Mouse (Mus musculus) embryonic facial prominence, embryonic 15.5 days (tissue): Measurements from ENCODE around the gene Sox5. TPM values are rescaled to one million over a fixed set of nuclear protein-coding genes. Genes with fewer than 3 reads are reported as not detected.

Source experiments
- ATAC-seq: fragments of 200-750 bp; cut with Nextera tagmentation; 2 replicates; pipeline ENCODE4 v1.8.0; 2017; ENCODE audit warnings: low read depth, moderate TSS enrichment; ENCODE audit not compliant: insufficient number of reproducible peaks, low FRiP score, low TSS enrichment
- H3K27ac ChIP-seq: fragments of 300-500 bp; sonication (generic); replicated peaks from 2 replicates; pipeline ENCODE4 v1.5.1; 2015; ENCODE audit warnings: mild to moderate bottlenecking, inconsistent platforms
- H3K27me3 ChIP-seq: fragments of 300-500 bp; sonication (generic); 2 replicates; pipeline ENCODE4 v1.6.1; 2015; ENCODE audit warnings: inconsistent platforms
- H3K36me3 ChIP-seq: fragments of 300-500 bp; sonication (generic); 2 replicates; pipeline ENCODE4 v1.6.1; 2015; ENCODE audit warnings: mild to moderate bottlenecking, inconsistent platforms
- H3K4me1 ChIP-seq: fragments of 300-500 bp; sonication (generic); 2 replicates; pipeline ENCODE4 v1.6.1; 2015; ENCODE audit warnings: inconsistent platforms
- H3K4me2 ChIP-seq: fragments of 300-500 bp; sonication (generic); replicated peaks from 2 replicates; pipeline ENCODE4 v1.6.1; 2015; ENCODE audit warnings: mild to moderate bottlenecking, inconsistent platforms
- H3K4me3 ChIP-seq: fragments of 300-500 bp; sonication (generic); replicated peaks from 2 replicates; pipeline ENCODE4 v1.5.1; 2015; ENCODE audit warnings: mild to moderate bottlenecking, inconsistent platforms
- H3K9ac ChIP-seq: fragments of 300-500 bp; sonication (generic); 2 replicates; pipeline ENCODE4 v1.6.1; 2015; ENCODE audit warnings: inconsistent platforms
- H3K9me3 ChIP-seq: fragments of 300-500 bp; sonication (generic); replicated peaks from 2 replicates; pipeline ENCODE4 v1.6.1; 2016; ENCODE audit warnings: inconsistent platforms
- WGBS: fragments of 180-500 bp; shearing (Covaris S2); methylation state at CpG from one replicate; pipeline ENCODE4 v1.1.7; 2015; 5-methylcytosine and 5-hydroxymethylcytosine counted together
- polyA plus RNA-seq: library from polyadenylated mRNA; unstranded; fragments of >200 nt; fragmentation: Nextera tagmentation; extraction: Ambion mirVana; gene quantifications from 2 replicates; pipeline ENCODE4 v1.2.1, GENCODE M21; 2015

Gene Sox5
- polyA plus RNA-seq, 1 experiment from 2014 or later: 20.5 TPM

DNA sequence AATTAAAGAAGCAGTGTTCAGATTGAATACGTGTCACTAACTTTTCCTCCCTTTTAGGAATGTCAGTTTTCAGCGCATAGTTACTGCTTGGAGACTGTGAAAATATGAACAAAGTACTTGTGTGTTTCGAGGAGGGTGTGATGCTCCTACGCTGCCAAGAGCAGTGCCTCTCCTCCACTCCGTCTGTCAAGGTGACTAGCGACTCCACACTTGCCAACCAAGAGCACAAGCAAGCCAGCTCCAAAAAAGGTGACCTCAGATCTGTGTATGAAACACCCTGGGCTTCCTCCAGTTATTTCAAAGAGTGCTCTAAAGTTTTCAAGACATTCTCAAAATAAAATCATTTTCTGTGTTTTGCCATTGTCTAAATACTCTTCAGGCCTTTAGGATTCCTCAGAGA, 271.6 kb downstream of the Sox5 start:
- ATAC-seq: no peak
- H3K27ac ChIP-seq: no peak overlapping the region
- no peak overlapping the region for H3K9ac ChIP-seq
- WGBS: 86% methylated on average over 6 of the region's 6 CpGs
- no peak overlapping the region for H3K4me2 ChIP-seq
- H3K9me3 ChIP-seq: no peaks in the 10 kb centered on the region
- no peaks in the 10 kb centered on the region for H3K27me3 ChIP-seq
- H3K4me3 ChIP-seq: no peak overlapping the region
- no peaks in the 10 kb centered on the region for H3K36me3 ChIP-seq
- peaks cover 5% of the 10 kb centered on the region; the same call in 1 of the 2 replicates for H3K4me1 ChIP-seq

DNA sequence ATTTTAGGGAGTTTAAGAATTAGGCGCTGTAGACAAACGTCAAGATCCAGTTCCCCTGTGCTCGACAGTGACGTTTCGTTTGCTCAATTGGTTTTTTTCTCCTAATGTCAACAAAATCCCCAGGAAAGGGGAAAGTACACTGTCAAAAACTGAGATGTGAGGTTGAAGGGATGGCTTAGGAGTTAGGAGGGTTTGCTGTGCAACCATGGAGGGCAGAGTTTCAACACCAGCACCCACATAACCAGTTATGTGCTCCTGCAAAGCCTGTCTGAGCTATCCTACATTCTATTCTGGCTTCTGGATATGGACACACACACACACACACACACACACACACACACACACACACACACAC, 277.6 kb downstream of the Sox5 start:
- H3K4me3 ChIP-seq: no peak overlapping the region
- H3K36me3 ChIP-seq: no peaks in the 10 kb centered on the region
- no peaks in the 10 kb centered on the region for H3K9me3 ChIP-seq
- no peak overlapping the region for H3K4me2 ChIP-seq
- no peaks in the 10 kb centered on the region for H3K4me1 ChIP-seq
- H3K9ac ChIP-seq: no peak overlapping the region
- WGBS: 70% methylated on average over 5 of the region's 5 CpGs
- H3K27me3 ChIP-seq: no peaks in the 10 kb centered on the region
- no peak overlapping the region for H3K27ac ChIP-seq
- ATAC-seq: no peak

DNA sequence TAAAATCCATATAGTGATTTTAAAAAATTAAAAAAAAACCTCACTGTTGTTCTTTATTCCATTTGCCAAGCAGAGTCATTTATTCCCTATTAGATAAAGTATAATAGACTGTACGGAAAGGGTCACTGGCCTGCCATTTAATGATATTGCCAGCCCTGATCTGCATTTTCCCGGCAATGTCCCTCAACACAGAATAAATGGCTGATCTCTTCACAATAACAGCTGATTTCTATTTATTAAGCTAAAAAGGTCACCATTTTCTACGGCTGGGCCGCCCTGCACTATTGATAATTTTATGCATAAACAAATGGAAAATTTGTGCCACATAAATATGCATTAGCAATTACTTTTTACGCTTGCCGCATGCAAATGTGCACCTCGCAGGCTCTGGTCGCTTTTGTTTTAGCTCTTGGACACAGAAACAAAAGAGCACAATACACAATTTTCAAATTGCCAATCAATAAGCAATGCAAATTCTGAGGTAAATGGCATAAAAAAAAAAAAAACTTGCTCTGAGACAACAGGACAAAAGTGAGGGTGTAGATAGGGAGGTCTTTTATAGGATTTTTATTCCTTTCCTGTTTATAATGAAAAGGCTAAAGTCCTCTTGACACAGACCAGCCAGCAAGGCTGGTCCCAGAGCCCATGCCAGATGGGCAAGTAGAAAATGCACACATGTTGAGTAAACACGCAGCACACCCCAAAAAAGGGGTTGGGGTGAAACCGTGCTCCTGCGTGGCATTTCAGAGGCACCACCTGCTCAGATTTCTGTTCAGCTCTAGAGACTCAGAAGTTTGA, 278.2 kb downstream of the Sox5 start:
- Histone ChIP-seq H3K9me3 (no peaks in the 10 kb centered on the region), H3K9ac (no peak overlapping the region), H3K4me3 (no peak overlapping the region), H3K4me2 (no peak overlapping the region), H3K4me1 (no peaks in the 10 kb centered on the region), H3K36me3 (no peaks in the 10 kb centered on the region), H3K27me3 (no peaks in the 10 kb centered on the region), H3K27ac (no peak overlapping the region)
- no peak for ATAC-seq
- WGBS: 79% methylated on average over 11 of the region's 11 CpGs

DNA sequence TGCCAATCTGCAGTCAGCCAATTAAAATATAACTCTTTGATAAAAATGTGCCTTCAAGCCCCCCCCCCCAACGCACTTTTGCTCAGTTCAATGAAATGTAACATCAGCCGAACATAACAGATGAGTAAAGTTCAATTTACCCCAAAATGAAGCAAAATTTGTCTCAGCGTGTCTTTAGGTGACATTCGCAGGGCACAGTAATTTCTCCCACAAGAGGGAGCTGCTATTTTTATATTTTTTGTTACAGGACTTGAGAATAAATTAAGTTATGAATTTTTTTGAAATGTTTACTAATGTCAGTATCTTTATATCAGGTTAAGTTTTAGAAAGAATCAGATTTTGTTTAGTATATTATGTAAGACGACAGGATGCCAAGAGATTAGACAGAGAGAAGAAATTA, 280.3 kb downstream of the Sox5 start:
- Histone ChIP-seq H3K36me3 (no peaks in the 10 kb centered on the region), H3K27me3 (no peaks in the 10 kb centered on the region), H3K9ac (no peak overlapping the region), H3K4me1 (no peaks in the 10 kb centered on the region), H3K4me2 (no peak overlapping the region), H3K4me3 (no peak overlapping the region), H3K9me3 (no peaks in the 10 kb centered on the region), H3K27ac (no peak overlapping the region)
- no peak for ATAC-seq
- WGBS: 77% methylated on average over 5 of the region's 5 CpGs

DNA sequence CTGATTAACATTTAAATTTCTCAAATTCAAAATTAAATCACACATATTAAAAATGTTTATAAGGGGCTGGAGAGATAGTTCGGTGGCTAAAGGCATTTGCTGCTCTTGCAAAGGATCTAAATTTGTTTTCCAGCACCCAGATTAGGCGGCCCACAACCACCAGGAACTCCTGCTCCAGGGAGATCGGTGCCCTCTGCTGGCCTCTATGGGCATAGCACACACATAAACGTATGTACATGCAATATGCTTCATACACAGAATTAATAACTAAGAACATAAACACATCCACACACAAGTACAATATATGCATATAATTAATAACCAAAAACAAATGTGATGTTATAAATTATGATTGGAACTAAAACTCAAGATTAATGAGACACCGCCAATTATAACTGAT, 283.6 kb downstream of the Sox5 start:
- Histone ChIP-seq H3K4me2 (no peak overlapping the region), H3K9me3 (no peaks in the 10 kb centered on the region), H3K9ac (no peak overlapping the region), H3K27me3 (no peaks in the 10 kb centered on the region), H3K4me3 (no peak overlapping the region), H3K27ac (no peak overlapping the region), H3K36me3 (no peaks in the 10 kb centered on the region), H3K4me1 (no peaks in the 10 kb centered on the region)
- ATAC-seq: no peak
- WGBS: 93% methylated on average over 5 of the region's 5 CpGs

DNA sequence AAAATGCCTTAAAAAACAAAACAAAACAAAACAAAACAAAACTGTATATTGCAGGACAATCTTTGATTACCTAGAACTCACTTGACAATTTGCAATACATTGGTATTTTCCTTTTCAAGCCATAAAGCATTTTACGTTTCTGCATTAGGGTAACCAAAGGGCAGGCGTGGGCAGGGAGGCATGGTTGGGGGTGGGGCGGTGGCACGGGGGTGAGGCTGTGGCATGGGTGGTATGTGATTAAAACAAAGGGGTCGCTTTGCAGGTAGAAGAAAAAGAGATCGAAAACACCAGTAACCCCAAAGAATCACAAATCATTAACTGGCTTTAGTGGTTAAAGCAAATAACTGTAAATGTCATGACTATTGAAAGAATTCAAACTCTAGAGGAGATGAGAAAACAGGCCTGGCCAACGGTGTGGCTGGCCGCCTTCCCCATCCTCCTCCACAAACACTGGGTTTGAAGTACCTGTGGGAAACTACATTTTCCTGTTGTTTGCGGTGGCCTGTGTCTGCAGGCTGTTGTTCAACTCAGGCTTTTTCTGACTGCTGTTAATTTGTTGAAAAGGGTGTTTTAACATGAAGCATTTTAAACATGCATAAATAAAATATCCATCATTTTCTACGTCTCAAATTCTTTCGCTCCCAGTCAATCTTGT, 289.9 kb downstream of the Sox5 start:
- Histone ChIP-seq H3K27ac (no peak overlapping the region), H3K9ac (no peak overlapping the region), H3K36me3 (no peaks in the 10 kb centered on the region), H3K4me1 (no peaks in the 10 kb centered on the region), H3K4me3 (no peak overlapping the region), H3K9me3 (0 out of 2 replicates have a peak, but pooled peaks cover 3% of the 10 kb centered on the region), H3K4me2 (no peak overlapping the region), H3K27me3 (no peaks in the 10 kb centered on the region)
- WGBS: 74% methylated on average over 11 of the region's 11 CpGs
- no peak for ATAC-seq

DNA sequence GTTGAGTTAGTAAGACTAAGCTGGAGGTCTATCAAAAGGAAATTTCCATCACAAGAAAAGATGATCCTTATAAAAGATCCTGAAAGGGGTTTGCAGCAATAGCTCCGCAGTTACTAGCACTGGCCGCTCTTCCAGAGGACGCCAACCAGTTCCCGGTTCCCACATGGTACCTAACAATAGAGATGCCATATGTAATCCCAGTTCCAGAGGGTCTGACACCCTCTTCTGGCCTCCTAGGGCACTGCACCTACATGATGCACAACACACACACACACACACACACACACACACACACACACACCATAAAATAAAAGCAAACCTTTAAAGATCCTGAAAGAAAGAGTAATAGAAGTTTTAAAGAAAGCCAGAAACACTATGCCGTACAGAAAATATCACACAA, 290.9 kb downstream of the Sox5 start:
- ATAC-seq: no peak
- no peak overlapping the region for H3K27ac ChIP-seq
- no peak overlapping the region for H3K4me3 ChIP-seq
- no peak overlapping the region for H3K9ac ChIP-seq
- WGBS: 96% methylated on average over 5 of the region's 5 CpGs
- H3K4me2 ChIP-seq: no peak overlapping the region
- H3K9me3 ChIP-seq: peaks cover 8% of the 10 kb centered on the region; the same call in 1 of the 2 replicates
- H3K36me3 ChIP-seq: no peaks in the 10 kb centered on the region
- H3K27me3 ChIP-seq: no peaks in the 10 kb centered on the region
- H3K4me1 ChIP-seq: no peaks in the 10 kb centered on the region

DNA sequence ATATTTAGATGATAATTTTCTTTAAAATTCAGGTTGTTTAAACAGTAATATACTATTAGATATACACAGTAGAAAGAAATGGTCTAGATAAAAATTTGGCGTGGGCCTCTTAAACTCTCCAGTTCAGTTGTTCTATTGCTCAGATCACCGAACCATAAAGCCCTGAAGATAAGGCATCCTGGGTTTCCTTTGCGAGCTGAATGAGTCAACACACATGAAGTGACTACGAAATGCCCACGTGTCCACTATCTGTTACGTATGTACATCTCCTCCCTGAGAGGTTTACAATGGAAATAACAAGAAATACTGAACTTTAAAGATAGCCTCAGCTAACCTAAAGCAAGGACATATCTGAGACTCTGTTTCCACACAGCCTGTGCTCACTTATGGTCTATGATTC, 296.2 kb downstream of the Sox5 start:
- WGBS: 95% methylated on average over 6 of the region's 6 CpGs
- no peak for ATAC-seq

DNA sequence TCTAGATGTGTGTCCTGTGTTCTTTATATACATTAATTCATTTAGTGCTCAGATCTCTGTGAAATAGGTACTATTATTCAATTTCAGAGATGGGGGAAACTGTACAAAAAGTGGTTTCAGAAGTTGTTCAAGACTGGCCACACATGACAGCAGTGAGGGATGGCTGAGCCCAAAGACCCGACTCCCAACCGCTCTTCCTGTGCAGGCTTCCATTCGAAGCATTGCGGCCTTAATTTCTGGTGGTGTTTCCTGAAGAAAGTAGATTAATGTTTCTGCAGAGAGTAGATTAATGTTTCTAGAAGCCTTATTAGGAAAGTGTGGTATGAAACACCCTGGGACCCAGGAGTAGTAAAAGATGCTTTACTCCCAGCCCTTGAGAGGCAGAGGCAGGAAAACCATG, 298.6 kb downstream of the Sox5 start:
- Histone ChIP-seq H3K36me3 (no peaks in the 10 kb centered on the region), H3K4me3 (no peak overlapping the region), H3K9ac (no peak overlapping the region), H3K4me1 (no peaks in the 10 kb centered on the region), H3K4me2 (no peak overlapping the region), H3K27me3 (no peaks in the 10 kb centered on the region), H3K27ac (no peak overlapping the region), H3K9me3 (peaks cover 8% of the 10 kb centered on the region; the same call in 1 of the 2 replicates)
- WGBS: 90% methylated on average over 4 of the region's 4 CpGs
- ATAC-seq: no peak

More for the DNA sequence above, 296.2 kb downstream of the Sox5 start:
- Histone ChIP-seq H3K4me1 (no peaks in the 10 kb centered on the region), H3K36me3 (no peaks in the 10 kb centered on the region), H3K27me3 (no peaks in the 10 kb centered on the region), H3K4me3 (no peak overlapping the region), H3K27ac (no peak overlapping the region), H3K9me3 (peaks cover 8% of the 10 kb centered on the region; the same call in 1 of the 2 replicates), H3K4me2 (no peak overlapping the region), H3K9ac (no peak overlapping the region)

DNA sequence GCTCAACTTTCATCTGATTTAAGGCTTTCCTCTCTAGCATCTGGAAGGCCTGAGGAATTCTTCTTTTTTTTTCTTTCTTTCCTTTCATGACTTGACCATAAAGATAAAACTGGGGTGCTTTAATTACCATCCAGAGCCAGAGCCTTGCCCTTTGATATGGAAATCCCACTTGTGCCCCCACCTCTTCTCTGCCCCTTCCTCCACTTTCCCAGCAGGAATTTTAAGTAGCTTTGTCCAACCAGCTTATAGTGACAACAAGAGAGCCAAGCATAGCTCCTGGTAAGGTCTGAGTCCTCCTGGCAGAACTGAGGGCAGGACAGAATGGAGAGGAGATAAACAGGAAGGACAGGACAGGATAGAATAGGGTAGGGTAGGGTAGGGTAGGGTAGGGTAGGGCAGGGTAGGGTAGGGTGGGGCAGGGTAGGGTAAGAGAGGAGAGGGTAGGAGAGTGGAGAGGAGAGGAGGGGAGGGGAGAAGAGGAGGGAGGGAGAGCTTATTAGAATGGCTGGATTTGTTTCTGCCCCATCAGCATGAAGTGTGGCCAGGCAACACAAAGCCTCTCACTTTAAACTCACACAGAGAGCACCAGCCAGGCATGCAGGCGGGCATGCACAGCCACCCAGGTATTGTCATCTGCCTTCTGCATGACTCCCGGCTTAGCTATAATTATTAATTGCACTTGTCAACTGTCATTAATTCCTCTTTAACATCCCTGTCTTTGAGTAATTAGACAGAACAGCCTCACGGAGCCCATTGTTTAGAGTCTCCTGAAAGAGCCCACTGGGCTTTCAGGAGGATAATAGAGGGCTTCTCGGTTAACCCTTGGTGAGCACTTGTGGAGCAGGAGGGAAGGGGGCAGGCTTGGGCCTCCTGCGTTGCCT, 300.9 kb downstream of the Sox5 start:
- no peaks in the 10 kb centered on the region for H3K9me3 ChIP-seq
- ATAC-seq: no peak
- H3K27me3 ChIP-seq: no peaks in the 10 kb centered on the region
- H3K27ac ChIP-seq: no peak overlapping the region
- H3K4me2 ChIP-seq: no peak overlapping the region
- H3K4me3 ChIP-seq: no peak overlapping the region
- H3K4me1 ChIP-seq: no peaks in the 10 kb centered on the region
- H3K9ac ChIP-seq: no peak overlapping the region
- WGBS: 24% methylated on average over 5 of the region's 5 CpGs
- H3K36me3 ChIP-seq: no peaks in the 10 kb centered on the region

DNA sequence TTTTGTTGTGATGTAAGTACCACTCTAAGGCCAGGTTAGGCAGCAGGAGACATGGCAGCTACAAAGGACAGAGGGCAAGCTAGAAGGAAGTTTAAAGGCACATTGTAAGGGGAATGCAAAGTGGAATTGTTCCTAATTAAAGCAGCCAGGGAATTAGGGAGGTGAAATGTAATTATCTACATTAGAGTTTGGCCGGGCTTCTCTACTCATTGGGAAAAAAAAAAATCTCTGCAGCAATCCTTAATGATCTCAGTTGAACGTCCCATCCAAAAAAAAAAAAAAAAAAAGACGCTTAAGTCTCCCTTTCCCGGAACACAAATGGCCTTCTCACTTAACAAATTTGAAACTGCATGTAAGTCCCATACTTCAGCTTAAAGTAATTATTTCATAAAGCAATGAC, 301.9 kb downstream of the Sox5 start:
- Histone ChIP-seq H3K9ac (no peak overlapping the region), H3K4me2 (no peak overlapping the region), H3K27me3 (no peaks in the 10 kb centered on the region), H3K36me3 (no peaks in the 10 kb centered on the region), H3K4me1 (no peaks in the 10 kb centered on the region), H3K27ac (no peak overlapping the region), H3K9me3 (no peaks in the 10 kb centered on the region), H3K4me3 (no peak overlapping the region)
- ATAC-seq: no peak
- WGBS: 27% methylated on average over 4 of the region's 4 CpGs
